Mouse (Mus musculus): Measurements from ENCODE around the gene Cemip2.

Gene Cemip2

GRCm38 (mm10) chr19:21816260-21816659 lies 38.1 kb downstream of the Cemip2 start:
- DNase-seq (ENCODE audit: low read depth): no peak

- no peak for DNase-seq (ENCODE audit: low read depth)
Observed at GRCm38 (mm10) chr19:21818021-21818725, 40.0 kb downstream of the Cemip2 start.

GRCm38 (mm10) chr19:21819585-21819984 lies 41.4 kb downstream of the Cemip2 start:
- no peak for DNase-seq (ENCODE audit: low read depth)

- DNase-seq (ENCODE audit: low read depth): no peak
Observed at GRCm38 (mm10) chr19:21820126-21820525, 42.0 kb downstream of the Cemip2 start.

GRCm38 (mm10) chr19:21821877-21822276 lies 43.7 kb downstream of the Cemip2 start:
- no peak for DNase-seq (ENCODE audit: low read depth)

- no peak for DNase-seq (ENCODE audit: low read depth)
Observed at GRCm38 (mm10) chr19:21824146-21824545, 46.0 kb downstream of the Cemip2 start.

DNA sequence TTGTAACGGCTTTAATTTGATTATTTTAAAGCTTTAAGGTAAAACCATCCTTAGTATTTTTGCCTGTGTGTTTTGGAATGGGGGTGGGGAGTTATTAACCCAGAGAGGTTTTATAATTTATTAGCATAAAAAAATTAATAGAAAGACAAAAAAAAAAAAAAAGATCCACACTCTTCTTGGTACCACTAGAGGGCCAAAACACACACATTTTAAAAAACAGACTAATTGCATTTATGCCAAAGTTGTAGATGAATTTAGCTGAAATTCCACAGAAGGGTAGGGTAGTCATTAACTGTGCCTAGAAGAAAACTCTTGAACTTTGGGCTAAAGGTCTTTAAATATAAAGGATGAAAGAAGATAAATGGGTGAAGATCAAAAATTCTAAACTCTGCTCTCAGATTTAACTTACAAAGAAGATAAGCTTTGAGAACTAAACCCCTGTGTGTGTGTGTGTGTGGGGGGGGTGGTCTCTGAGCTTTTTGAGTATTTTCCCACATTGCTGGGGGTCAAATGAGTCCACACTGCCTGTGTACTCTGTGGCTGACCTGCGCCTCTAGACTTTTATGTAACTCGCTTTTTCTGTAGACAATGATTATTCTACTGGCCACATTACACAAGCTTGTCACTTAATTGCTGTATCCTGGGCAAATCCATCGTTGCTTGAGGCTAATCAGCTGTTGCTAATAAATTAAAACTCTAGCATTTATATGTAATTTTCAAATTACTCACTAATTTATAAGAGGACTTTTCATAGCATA lies 47.2 kb downstream of the Cemip2 start:
- DNase-seq (ENCODE audit: low read depth): no peak

- DNase-seq (ENCODE audit: low read depth): no peak
Observed at GRCm38 (mm10) chr19:21833416-21833992, 55.4 kb downstream of the Cemip2 start.

DNA sequence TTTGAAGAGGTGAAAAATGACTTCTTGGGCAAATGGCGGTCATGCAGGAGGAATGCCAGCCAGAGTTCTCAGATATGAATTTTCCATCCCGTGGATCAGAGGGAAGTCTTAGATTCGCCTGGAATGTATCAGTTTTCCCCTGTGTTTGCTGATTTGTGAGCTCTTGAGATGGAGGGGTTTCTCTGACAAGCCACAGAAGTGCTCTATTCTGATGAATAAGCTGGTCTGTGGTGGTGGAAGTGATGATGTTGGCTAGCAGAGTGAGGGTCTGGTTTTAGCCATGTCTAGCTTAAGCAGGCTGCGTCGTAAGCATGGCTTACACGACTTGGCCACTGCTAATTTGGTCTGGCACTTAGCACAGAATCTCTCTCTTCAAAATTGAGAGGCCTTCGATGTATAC lies 56.8 kb downstream of the Cemip2 start:
- DNase-seq (ENCODE audit: low read depth): no peak

- DNase-seq (ENCODE audit: low read depth): no peak
Observed at GRCm38 (mm10) chr19:21850721-21851120, 72.6 kb downstream of the Cemip2 start.

- no peak for DNase-seq (ENCODE audit: low read depth)
Observed at GRCm38 (mm10) chr19:21854526-21855228, 76.5 kb downstream of the Cemip2 start.

DNA sequence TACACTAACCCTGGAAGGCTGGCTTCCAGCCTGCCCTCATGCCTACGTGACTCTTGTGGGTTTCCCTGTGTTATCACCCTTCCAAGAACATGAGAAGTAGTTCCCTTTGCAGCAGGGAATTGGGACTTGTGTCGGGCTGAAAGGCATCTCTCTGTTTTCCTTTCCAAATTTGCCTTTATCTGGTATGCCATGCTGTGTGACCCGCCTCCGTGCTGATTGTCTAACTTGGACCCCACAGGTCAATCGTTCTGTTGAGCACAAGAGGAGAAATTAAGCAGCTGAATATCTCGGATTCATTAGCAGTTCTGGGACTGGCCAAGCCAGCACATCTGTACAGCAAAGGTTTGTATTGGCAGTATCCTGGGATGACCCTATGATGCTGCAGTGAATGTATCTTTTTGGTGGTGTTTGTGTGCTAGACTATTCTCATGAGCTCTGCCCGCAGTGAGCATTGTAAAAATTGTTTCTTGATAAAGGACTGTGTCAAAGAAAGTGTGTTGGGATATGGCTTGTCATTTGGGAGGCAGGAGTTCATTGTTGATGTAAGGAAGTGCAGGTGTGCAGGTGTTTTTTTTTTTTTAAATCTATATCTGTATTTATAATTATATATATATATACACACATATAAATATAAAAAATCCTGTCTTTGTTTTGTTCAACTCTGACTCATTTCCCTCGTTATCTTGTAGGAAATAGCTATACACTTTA lies 77.4 kb downstream of the Cemip2 start:
- no peak for DNase-seq (ENCODE audit: low read depth)

DNA sequence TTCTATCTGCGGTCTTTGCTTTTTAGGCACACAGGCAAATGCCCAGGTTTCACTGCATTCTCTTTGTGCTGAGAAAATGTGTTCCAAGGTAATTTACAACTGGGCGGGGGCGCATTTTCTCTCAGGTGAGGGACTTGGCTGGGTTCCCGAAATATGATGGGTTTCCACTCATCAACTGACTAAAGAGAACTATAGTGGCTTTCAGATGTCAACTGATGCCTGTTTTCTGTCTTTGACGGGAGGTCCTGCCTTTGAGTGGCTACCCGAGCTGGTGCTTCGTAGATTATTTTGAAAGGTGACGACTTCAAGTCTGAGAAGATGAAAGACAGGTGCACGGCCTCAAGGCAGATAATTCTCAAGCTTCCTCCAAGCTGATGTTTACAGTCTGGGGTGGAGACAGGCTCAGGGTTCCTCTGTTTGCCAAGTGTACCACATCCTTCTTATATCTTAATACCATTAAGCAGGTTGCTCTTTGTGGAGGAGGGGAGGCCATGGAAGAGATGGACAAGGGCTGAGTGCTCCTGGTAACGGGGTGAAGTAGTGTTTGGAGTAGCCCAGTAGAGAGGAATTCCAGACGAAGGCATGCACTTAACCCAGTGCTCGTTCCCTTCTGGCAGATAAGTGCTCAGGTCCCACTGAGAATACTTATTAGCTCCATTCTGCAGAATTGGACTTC lies 80.8 kb downstream of the Cemip2 start:
- no peak for DNase-seq (ENCODE audit: low read depth)

DNA sequence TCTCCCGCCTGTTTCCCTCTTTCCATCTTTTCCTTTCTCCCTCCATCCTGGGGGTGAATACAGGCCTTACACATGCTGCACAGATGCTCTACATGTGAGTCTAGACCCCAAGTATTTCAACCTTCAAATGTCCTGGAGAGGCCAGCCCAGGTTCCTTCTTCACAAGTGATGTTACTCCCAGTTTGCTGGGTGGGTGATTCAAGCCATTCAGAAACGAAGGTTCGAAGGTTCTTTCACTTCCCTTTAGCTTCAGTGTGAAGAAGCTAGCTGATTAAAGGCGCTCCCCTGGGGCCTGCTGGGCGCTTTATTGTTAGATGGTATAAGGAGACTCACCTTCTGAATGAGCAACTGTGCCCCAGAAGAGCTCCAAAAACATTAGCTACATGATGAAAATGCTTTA lies 82.0 kb downstream of the Cemip2 start:
- DNase-seq (ENCODE audit: low read depth): no peak

- no peak for DNase-seq (ENCODE audit: low read depth)
Observed at GRCm38 (mm10) chr19:21860894-21861293, 82.8 kb downstream of the Cemip2 start.

GRCm38 (mm10) chr19:21862289-21862990 lies 84.3 kb downstream of the Cemip2 start:
- DNase-seq (ENCODE audit: low read depth): no peak

GRCm38 (mm10) chr19:21862991-21863931 lies 85.1 kb downstream of the Cemip2 start:
- DNase-seq (ENCODE audit: low read depth): no peak

- peak; percentile 5 for DNase-seq (ENCODE audit: low read depth)
Observed at GRCm38 (mm10) chr19:21865242-21866055, 87.3 kb downstream of the Cemip2 start.

DNA sequence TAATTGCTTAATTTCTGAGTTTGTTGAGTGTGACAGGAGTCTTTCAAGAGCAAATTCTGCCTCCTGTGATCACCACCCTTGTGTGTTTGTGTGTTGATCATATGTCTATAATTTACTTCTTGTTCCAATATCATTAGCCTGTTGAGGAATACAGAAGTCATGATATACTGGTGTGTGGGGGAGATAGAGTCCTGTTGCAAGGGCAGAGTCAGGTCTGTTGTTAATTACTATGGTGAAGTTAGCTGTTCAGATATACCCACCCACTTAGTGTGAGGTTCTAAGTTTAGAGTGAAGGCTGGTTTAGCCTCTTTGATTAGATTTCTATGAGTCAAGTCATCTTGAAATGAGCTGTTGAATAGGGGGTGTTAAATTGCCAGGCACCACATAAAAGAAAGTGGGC lies 88.0 kb downstream of the Cemip2 start:
- DNase-seq (ENCODE audit: low read depth): no peak

Measured in c-Kit-positive CD71-positive TER-119-negative erythroid progenitor cells, embryonic 14.5 days (primary cell).